Comparison of ENCODE assay signal across 9 mouse cellular contexts in genomic region chr4:22497221-22498101, GRCm38 (mm10). TPM values are rescaled to one million over a fixed set of nuclear protein-coding genes. Genes with fewer than 3 reads are reported as not detected.
DNase-seq lines count a peak whose midpoint lies in the region; ATAC-seq lines count a peak whose summit lies in the region.
"Had no signal": no experiment of that assay in that cellular context is flagged by ENCODE, and none has a peak within 500 bp of the region (broad histone marks: within the 10 kb centered on the region; RNA-seq: fewer than 3 reads in every experiment).

No protein-coding gene starts in this region.

- no peaks in the 10 kb centered on the region for H3K9me3 ChIP-seq in hindbrain, embryonic 16.5 days (ENCODE audit: control insufficient read depth, low read length)
- no peaks in the 10 kb centered on the region for H3K9me3 ChIP-seq in midbrain, embryonic 12.5 days

- peak overlapping the region; percentile 93 for H3K4me2 ChIP-seq in hindbrain, embryonic 16.5 days (ENCODE audit: low read length)
- peak overlapping the region; percentile 82 for H3K4me2 ChIP-seq in midbrain, embryonic 12.5 days (replicated peaks)

- peaks cover 19% of the 10 kb centered on the region for H3K4me1 ChIP-seq in hindbrain, embryonic 16.5 days (ENCODE audit: control insufficient read depth, insufficient read depth, low read depth, low read length)
- peaks cover 51% of the 10 kb centered on the region for H3K4me1 ChIP-seq in midbrain, embryonic 12.5 days

- H3K36me3 ChIP-seq in hindbrain, embryonic 16.5 days (ENCODE audit: control insufficient read depth, insufficient read depth, low read length), result no peaks in the 10 kb centered on the region
- H3K36me3 ChIP-seq in midbrain, embryonic 12.5 days, result no peaks in the 10 kb centered on the region

- H3K27me3 ChIP-seq in hindbrain, embryonic 16.5 days (replicated peaks; ENCODE audit: control insufficient read depth, insufficient read depth, low read length), result peaks cover 4% of the 10 kb centered on the region; the same call in 1 of the 2 replicates
- H3K27me3 ChIP-seq in midbrain, embryonic 12.5 days, result no peaks in the 10 kb centered on the region

- ATAC-seq in hindbrain, embryonic 16.5 days, result peak; percentile 81
- peak; percentile 81 for ATAC-seq in midbrain, embryonic 12.5 days (ENCODE audit: low FRiP score, low read depth)
- no peak for ATAC-seq in monocyte, adult 5-6 weeks (replicated peaks; ENCODE audit: insufficient number of reproducible peaks, low FRiP score, low TSS enrichment, poor library complexity, severe bottlenecking)

- DNase-seq in kidney, adult 18-20 months, result peak; percentile 37
- no peak for DNase-seq in kidney, postnatal 10 days
- peak; percentile 76 for DNase-seq in embryo, embryonic 9.5 days (ENCODE audit: extremely low spot score)
- DNase-seq in adipocyte (ENCODE audit: low spot score), result no peak
- DNase-seq in urinary bladder, postnatal 4 days (ENCODE audit: low spot score in 2 of 2), result no peak

- peak overlapping the region; percentile 67 for H3K9ac ChIP-seq in hindbrain, embryonic 16.5 days (ENCODE audit: low read depth, low read length)
- H3K9ac ChIP-seq in midbrain, embryonic 12.5 days (replicated peaks), result peak overlapping the region; percentile 79

- peak overlapping the region; percentile 76 for H3K27ac ChIP-seq in hindbrain, embryonic 16.5 days (ENCODE audit: low read depth, low read length)
- H3K27ac ChIP-seq in midbrain, embryonic 12.5 days (replicated peaks), result peak overlapping the region; percentile 97

- peak overlapping the region; percentile 54 for H3K4me3 ChIP-seq in hindbrain, embryonic 16.5 days (ENCODE audit: low read length)
- peak overlapping the region; percentile 53 for H3K4me3 ChIP-seq in midbrain, embryonic 12.5 days

- WGBS in hindbrain, embryonic 16.5 days, result 2% methylated on average over 34 of the region's 34 CpGs
- under 1% methylated on average over 34 of the region's 34 CpGs for WGBS in midbrain, embryonic 12.5 days

RNA-seq across cellular contexts. Expression of gene Pou3f2, which starts 9.3 kb away (rescaled TPM):
- polyA plus RNA-seq in hindbrain, embryonic 16.5 days (2015; fragmentation: Nextera tagmentation; extraction: Ambion mirVana), result 15.3 and 18.5 TPM in 2 replicates
- polyA plus RNA-seq in midbrain, embryonic 12.5 days (2016; fragmentation: Nextera tagmentation; extraction: Ambion mirVana), result 79.8 and 91.9 TPM in 2 replicates
- total RNA-seq in monocyte, adult 5-6 weeks (2017), result not detected in 3 replicates
- polyA plus RNA-seq: large intestine, adult 2 months had no signal

Comparison
In these comparisons a context has a peak if more than half of its experiments do, and no peak if none do; other contexts are left out.
1. DNase-seq: peak in kidney, adult 18-20 months (single experiment) and embryo, embryonic 9.5 days (single experiment); none in kidney, postnatal 10 days (single experiment), adipocyte (single experiment) and urinary bladder, postnatal 4 days (0 of 2).